Mouse (Mus musculus) heart, postnatal 4 days (tissue): ENCODE results near the gene Best1. TPM values are rescaled to one million over a fixed set of nuclear protein-coding genes. Genes with fewer than 3 reads are reported as not detected.

Source experiments
- DNase-seq: peaks from one replicate; pipeline ENCODE4 v3.0.0; 2021
- total RNA-seq, 2 experiments: library from RNA; stranded (reverse); gene quantifications; 2 replicates each; pipeline ENCODE4 v1.2.3; 2021

The Best1 gene
- total RNA-seq, 2 experiments from 2014 or later, result not detected

DNA sequence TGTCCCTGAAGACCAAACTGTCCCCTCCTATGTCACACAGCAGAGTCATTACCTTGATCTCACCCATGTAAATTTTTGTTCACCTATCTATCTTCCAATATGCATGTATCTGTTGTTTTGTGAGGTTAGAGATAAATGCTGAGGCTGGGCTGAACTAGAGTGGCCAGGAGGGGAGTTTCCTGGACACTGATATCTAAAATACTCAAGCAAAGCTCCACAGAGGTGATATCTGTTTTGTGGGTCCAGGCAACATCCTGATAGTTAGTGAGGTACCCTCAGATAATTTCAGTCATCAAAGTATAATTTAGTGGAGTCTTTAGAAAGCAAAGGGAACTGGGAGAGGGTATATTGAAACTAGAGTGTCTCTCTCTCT, 11.6 kb downstream of the Best1 start:
- DNase-seq, result no peak

DNA sequence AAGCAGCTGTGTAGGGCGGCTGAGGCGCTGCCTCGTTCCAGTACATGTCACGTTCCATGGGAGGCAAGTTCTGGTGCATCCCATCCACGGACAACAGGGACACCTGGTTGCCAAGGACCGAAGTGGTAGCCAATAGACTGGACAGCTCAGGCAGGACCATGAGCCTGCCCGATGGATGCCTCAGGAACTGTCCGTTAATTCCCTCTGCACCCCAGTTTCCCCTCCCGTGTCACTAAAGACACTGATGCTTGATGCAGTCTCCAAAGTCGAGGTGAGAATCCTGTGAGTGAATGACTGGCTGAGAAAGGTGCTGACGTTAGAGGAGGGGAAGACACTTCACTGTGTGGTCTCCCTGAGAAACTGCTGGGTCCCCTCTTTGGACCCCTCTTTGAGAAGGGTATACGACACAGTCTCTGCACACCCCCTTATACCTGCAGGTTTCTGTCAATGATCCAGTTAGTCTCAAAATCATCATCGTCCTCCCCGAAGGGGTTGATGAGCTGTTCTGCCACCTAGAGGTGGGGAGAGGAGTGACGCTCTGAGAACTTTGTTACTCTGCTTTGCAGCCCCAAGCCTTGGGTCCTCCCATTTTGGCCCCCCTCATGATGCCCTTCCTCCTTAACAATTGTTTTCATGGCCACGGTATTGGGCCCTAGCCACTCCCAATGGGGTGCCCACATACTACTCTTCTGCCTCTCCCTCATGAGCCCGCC, 12.1 kb downstream of the Best1 start:
- peak; percentile 33 for DNase-seq

DNA sequence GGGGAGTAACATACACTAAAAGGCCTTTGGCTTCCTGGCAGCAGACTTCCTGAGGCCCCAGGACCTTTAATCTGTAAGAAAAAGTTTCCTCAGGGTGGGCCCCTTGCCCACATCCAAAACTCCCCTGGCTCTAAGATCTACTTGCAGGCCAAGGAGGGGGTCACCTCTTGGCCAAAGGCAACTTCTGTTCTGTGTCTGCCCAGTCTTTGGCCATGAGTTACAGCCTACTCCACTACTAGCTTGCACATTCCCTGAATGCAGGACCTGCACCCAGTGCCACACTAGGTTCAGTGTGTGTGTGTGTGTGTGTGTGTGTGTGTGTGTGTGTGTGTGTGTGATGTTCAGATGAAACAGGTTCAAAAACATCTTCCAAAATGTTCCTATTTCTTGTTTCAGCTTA, 13.8 kb downstream of the Best1 start:
- DNase-seq, result no peak

DNA sequence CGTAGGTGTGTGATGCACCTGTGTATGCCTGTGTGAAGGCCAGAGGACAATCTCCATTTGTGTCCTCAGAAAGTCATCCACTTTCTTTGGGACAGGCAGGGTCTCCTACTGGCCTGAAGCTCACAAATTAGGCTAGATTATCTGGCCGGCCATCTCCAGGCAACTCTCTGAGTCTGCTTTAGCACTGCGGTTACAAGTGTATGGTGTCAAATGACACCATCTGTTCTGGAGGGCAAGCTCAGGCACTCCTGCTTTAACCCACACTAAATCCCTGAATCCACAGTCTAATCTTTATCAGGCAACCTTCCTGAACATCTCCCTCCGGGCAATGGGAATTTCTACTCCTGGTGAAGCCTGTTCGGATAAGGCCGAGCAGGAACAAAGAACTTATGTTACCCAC, 14.2 kb downstream of the Best1 start:
- no peak for DNase-seq

DNA sequence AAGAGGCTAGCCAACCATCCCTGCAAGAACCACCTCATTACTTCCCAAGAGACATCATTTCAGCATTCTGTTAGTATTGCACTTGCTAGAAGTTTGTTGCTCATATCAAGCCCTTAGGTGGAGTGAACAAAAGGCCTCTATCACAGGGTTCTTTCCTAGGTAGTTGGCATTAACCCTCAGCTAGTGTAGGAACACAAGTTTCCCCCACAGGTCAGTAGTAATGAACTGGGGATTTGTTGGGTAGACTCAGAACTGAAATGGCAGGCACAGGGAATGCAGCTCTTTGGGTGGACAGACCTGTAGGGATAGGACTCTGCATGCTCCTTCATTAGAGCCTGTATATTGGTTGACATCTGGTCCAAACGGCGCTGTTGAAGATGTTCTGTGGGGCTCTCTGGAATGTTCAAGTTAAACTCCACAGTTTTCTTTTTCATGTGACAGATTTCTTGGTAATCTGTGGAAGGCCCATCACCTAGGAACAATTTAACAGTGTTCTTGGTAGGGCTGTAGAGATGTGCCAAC, 15.5 kb downstream of the Best1 start:
- DNase-seq, result no peak

DNA sequence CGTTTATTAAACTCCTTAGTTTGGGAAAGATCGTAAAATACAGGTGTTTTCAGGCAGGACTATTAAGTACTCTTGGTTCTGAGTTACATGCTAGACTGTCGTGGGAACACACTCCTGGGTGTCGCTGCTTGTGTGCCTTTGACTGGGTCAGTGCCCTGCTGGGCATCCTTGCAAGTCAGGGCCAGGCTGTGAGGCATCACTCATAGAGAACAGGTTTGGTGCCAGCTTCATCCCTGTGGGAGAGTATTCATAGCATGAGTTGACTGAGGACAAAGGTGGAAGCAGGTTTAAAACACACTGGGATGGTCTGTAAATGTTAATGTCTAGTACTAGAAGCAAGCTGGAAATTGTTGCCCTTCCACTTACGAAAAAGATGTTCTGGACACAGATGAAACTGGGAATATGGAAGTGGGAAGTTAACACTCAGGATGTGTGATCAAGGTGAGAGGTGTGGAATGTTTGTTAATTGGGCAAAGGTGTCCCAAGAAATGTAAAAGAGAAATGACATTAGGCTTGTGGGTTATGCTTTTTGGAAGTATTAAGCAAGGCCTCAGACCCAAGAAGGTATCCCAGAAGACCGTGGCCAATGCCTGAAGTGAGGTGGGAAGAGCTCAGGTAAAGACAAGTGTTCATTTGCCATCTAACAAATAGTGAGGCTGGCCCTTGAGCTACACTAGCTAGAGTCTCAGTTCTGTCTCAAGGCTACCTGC, 16.1 kb downstream of the Best1 start:
- no peak for DNase-seq

DNA sequence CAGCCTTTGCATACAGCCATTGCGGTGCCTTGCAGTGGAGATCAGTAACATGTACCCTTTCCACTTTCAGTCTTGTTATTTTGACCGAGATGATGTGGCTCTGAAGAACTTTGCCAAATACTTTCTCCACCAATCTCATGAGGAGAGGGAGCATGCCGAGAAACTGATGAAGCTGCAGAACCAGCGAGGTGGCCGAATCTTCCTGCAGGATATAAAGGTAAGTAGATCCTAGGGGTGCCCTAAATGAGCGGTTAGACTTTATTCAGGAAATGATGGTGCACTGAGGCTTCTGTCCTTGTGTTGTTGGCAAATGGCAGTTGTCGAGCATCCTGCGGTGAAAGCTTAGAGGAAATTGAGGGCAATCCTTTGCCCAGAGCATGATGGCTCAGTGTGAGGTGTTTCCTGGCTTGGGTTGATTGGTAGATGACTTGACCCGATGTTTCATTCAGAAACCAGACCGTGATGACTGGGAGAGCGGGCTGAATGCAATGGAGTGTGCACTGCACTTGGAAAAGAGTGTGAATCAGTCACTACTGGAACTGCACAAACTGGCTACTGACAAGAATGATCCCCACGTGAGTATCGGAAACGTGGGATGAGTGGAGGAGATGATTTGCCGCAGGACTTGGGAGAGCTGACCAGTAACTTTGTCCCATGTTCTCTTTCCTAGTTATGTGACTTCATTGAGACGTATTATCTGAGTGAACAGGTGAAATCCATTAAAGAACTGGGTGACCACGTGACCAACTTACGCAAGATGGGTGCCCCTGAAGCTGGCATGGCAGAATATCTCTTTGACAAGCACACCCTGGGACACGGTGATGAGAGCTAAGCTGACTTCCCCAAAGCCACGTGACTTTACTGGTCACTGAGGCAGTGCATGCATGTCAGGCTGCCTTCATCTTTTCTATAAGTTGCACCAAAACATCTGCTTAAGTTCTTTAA, 17.1 kb downstream of the Best1 start:
- DNase-seq, result no peak

DNA sequence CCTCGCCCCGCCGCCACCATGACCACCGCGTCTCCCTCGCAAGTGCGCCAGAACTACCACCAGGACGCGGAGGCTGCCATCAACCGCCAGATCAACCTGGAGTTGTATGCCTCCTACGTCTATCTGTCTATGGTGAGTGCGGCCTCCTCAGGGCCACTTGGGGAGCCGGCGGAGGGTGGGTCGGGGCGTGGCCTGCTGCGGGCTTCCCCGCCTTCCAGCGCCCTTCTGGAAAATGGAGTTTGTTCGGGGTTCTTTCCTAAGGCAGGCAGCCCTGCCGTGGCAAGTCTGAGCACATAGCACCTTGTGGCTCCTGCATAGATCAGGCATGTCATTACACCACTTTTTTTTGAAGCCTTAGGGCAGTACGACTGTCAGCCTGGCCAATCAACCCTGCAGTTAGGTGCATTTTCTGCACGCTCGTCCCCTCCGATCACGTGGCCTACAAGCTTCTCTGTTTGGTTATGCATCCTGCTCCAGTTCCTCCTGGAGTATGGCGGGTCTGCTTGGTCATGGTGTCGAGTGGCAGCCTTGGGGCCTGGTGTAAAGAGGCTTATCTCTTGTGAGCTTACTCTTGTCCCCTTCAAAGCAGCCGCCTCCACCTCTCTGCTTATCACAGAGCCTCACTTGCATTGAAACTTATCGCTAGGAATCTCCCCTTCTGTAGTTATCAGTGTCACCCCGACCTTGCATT, 18.4 kb downstream of the Best1 start:
- DNase-seq, result peak; percentile 78

DNA sequence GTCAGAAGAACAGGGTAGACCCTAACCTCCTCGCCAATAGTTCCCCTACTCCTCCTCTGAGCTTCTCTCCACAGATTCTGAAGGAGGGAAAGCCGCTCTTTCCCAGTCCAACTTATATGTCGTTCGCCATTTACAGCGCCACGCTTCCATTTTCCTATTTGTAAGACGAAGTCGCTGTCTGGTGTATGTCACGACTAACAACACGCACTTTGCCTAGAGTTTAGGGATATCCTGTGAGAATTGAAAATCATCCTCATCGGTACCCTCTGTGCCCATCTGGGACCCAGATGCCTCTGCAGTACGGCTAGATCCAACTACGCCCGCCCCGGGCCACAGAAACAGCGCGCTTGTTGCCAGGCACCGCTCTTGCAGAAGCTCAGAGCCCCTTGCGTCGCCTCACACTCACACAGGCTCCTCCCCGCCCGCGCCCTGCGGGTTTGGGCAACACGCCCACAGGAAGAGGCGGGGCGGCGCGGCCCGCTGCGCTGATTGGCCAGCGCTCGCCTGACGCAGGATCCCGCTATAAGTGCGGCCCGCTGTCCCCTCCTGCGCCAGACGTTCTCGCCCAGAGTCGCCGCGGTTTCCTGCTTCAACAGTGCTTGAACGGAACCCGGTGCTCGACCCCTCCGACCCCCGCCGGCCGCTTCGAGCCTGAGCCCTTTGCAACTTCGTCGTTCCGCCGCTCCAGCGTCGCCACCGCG, 19.1 kb downstream of the Best1 start:
- peak; percentile 97 for DNase-seq

DNA sequence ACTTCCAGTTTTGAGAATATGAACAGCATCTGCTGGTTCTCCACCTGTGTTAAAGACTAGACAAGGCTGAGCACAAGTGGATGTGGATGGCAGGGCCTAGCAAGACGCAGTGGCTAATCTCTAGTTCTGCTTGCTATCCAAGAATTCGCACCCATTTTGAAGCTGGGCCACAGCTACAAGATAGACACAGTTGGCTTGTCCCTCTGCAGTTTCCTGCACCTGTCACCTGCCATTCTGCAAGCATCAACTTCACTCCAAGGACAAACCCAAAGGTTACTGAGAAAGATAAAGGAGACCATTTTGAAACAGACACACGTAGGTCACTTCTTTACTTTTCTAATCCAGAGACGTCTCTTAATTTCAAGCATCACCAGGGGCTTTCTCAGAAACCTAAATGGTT, 19.8 kb downstream of the Best1 start:
- no peak for DNase-seq

DNA sequence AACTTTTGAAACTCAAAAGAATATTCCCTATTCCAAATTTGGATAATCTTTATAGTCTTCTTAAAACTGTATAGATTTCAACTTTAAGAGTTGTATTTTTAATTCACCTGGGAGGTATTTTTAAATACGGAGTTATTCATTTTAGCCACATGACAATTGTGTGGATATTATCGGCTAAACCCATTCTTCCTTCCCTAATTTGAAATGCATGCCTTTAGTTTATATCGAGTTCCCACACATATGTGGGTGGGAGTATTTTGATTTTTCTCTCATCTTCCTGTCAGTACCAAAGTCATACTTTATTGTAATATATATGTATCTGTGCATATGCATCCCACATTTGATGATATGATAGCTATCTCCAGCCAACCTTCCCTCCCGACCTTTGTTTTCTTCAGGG, 21.2 kb downstream of the Best1 start, which contains the start of gene Fth1:
TSS of gene Fth1 (plus strand) at position 341 of the 400 bp plus-strand sequence.
- DNase-seq, result no peak

DNA sequence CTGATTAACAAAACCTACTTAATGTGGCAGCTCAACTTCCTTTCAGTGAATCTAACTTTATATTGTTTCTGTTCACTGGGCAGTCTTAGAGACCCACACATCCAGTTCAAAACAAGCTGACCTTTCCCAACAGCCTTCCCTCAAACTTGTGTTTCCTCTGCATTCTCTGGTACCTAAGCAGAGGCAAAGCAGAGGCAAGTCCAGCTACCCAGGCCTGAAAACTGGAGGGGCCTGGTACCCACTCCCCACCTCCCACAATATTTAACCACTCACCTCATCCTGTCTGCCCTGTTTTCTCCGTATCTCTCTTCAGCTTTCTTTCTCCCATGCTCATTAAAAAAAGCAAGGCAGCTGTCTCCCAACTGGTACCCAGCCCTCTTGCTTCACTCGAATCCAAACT, 22.3 kb downstream of the Best1 start:
- DNase-seq, result no peak

DNA sequence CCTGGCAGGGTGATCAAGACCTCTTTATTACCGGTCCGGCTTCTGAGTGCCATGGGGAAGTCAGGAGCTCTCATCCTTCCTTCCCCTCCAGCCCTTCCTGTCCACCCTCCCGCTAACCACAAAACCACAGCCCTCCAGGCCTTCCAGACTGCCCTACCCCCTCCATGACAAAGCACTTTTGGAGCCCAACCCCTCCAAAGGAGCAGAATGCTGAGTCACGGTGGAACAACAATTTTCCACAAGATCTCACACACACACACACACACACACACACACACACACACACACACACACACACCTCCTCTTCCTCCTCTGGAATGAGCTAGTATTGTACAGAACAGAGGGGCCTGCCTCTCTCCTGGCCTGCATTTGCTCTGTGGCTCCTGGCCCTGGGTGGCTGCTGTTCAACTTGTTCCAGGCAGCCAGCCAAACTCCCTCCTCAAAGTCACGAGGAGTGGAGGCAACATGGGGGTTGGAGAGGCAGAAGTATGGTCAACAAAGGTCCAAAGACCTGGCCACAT, 22.9 kb downstream of the Best1 start:
- peak; percentile 91 for DNase-seq

DNA sequence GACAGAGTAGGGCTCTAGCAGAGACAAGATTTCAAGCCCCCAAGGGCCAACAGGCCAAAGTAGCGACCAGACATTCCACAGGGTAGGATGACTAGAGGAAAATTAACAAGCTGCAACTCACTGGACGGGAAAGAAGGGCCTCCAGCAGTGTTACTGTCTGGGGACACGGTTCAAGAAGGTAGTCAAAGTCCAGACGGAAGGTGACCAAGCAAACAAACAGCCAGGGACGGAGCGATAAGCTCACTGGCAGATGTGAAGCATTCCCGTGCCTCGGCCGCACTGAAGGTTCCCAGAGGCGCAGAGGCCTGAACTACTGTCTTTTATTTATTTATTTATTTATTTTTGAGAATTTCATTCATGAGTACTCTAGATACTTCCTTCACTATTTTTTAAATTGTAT, 24.3 kb downstream of the Best1 start:
- no peak for DNase-seq

DNA sequence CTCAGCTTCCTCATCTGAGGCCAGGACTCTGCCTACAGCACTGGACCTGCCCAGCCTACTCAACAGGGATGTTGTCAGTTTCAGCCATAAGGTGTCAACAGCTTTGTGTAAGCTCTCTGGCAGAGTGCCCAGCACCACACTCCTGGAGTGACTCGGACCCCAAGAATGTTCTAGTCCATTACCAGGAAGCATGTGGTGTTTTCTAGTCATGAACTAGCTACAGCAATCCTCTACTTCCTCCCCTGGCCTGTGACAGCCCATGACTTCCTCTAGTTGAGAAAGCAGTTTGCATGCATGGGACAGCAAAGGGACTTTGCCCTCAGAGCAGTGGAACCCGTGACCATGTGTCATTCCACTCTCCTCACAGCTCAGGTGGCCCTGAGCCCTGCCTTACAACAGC, 26.6 kb downstream of the Best1 start:
- peak; percentile 52 for DNase-seq

DNA sequence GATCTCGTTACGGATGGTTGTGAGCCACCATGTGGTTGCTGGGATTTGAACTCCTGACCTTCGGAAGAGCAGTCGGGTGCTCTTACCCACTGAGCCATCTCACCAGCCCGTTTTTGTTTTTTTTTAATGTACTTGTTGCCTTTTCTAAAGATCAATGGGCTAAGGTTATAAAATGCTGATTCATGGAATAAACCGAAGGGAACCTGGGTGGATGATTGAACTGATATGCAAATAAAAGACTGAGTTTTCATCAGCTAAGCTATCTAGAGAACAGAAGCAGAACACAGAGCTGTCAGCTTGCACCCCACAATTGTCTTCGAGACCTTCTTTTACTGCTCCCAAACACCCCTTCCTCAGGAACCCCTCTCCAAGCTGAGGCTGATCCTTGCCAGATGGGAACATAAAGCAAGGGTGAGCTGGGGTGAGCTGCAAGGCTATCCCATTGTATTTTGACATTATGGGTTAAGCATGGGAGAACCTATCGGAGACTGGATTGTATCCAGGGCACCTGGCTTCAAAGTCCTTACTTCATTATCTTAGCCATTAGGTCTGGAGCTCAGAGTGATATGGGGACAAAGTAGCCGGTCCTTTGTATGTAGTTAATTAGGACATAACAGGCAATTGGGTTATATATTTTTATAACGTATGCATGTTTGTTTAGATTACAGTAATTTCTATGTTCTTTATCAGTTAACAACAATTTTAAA, 33.2 kb downstream of the Best1 start:
- no peak for DNase-seq

DNA sequence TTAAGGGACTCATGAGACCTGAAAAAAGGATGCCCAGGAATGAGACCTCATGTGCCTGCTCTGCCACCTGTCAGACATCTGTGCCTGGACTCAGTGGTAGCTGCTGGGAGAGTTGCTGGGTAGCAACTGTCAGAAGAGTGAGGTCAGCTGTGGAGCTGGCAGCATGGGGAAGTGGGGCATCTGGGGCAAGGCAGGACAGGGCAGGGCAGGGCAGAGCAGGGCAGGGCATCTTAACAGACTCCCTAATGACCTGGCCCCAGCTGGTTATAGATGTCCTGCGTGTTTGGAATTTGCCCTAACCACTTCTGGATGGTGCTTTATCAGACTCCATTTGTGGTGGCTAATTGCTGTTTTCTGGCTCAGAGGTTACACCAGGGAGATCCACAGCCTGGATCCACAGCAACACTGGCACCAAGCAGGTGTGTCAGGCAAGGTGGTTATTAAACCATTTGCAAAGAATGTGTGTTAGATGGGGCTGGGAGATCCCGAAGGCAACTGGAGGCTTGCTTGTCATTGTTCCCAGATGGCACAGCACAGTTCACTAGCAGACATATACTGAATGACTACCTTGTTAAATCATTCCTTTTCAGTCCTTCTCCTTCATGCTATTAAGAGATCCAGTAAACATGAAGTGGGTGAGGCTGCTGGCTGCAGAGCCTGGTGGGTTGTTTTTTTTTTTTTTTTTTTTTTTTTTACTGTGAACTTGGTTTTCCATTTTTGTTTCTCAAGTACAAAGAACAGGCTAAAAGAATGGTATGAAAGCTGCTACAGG, 35.2 kb downstream of the Best1 start:
- no peak for DNase-seq

DNA sequence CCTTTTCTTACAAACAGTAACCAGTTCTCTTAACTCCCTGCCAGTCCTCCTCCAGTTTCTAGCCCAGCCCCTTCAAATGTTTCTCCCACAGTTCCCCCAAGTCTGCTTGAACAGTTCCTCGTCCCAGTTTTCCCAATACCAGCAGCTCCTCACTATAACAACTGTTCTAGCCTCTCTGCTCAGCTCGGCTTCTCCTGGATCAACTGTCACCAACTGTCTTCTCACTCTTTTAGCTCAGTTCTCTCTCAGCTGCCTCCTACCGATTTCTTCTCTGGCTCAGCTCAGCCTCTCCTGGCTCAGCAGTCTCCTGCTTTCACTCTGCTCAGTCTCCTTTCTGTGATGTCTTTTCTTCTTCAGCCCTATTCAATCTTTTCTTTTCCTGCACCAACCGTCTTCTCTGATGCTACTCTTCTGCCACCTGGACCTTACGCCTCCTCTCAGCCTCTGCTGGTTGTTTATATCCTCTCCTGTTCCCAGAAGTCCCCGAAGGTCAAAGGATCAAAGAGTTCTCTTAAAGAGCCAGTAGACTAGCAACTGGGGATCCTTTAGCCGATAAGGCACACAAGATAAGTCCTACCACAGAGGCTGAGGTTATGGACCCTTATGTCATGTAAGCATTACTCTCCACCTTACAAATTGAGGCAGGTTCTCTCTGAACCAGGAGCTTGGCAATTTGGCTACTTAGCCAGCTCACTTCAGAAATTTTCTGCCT, 37.1 kb downstream of the Best1 start:
- DNase-seq, result no peak

DNA sequence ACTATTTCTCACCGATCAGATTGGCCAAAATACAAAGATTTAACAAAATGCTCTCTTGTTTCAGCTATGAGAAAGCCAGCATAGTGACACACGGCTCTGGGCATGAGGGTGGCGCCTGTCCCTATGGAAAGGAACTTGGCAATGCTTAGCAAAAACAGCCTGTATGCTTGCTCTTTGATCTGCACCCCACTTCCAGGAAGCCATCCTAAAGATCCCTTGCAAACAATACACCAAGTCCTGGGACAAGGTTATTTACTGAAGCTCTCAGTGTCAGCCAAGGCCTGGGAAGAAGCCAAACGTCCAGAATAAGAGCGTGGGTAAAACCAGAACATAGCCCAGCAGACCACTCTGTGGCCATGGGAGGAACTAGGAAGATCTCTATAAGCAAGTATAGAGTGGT, 40.7 kb downstream of the Best1 start:
- DNase-seq, result no peak
